Mouse (Mus musculus) erythroblast, embryonic 14.5 days (primary cell): ENCODE results near the gene Grid2ip.

Experiments used
- GATA1 ChIP-seq: IDR thresholded peaks from 2 replicates; pipeline ENCODE4 v1.6.1; 2012; ENCODE audit warnings: low read length, inconsistent platforms, mixed read lengths
- TAL1 ChIP-seq: IDR thresholded peaks from 3 replicates; pipeline ENCODE4 v1.6.1; 2012; ENCODE audit warnings: low read length, inconsistent platforms, mixed read lengths

- no peak for TF ChIP-seq GATA1
- TF ChIP-seq TAL1: no peak
These were observed 64.3 kb downstream of the Grid2ip start for GRCm38 (mm10) chr5:143421484-143421883.
